Mouse (Mus musculus) activated CD4-positive, CD25-positive, alpha-beta regulatory T cell, adult 9 weeks (primary cell): ENCODE results near the gene Erap1. TPM values are rescaled to one million over a fixed set of nuclear protein-coding genes. Genes with fewer than 3 reads are reported as not detected.

Experiments used
- polyA plus RNA-seq: library from polyadenylated mRNA; unstranded; fragments of 100-300 nt; shearing (Covaris generic); gene quantifications from one replicate; pipeline ENCODE4 v1.2.1, GENCODE M21; 2017

Gene Erap1
- polyA plus RNA-seq, result 163 TPM

DNA sequence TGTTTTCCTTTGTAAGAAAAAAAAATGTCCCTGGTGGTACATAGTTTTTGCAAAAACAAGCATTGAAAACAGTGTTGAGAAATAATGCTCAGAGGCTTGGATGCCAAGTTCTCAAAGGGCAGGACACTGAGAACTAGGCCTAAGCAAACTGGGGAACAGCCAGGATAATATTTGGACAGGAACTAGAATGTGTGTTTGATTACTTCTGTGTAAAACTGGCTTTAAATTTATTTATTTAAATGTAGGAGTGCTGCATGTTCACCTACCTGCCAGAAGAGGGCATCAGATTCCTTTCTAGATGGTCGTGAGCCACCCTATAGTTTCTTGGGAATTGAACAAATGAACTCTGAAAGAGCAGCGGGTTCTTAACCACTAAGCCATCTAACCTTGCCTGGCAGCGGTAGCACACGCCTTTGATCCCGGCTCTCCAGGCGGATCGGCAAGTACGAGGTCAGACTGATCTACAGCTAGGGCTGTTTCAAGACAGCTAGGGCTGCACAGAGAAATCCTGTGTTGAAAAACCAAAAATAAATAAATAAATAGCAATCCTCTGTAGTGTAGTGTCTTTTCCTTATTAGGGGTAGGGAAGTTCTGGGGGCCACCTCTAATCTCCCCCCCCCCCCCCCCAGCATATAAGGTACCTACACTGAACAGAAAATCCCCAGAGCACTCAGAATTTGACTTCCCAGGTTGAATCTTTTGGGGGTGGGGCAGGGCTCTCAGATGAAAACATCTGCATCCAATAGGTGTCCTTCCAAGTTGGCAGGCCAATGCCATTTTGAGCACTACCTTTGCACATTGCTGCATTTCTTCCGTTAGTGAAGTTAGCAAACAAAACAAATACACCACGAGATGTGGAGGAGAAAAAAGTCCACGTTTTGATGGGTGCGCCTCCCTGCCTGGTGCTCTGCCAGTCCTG is at the start of gene Erap1:
Gene Erap1, plus strand, starts transcription at position 776 of the 919 bp plus-strand sequence.

Other genes with a start within 250 kb of the Erap1 start
- gene Zfp72, start 248.7 kb upstream of the Erap1 start, polyA plus RNA-seq, result 1.9 TPM
- gene Ftl1-ps1, start 239.9 kb upstream of the Erap1 start, polyA plus RNA-seq, result 48.5 TPM
- gene Zfp825, start 145.6 kb upstream of the Erap1 start, polyA plus RNA-seq, result 21.2 TPM
- gene Cast, start 169.2 kb downstream of the Erap1 start, polyA plus RNA-seq, result 271 TPM